Mouse (Mus musculus): ENCODE measurements around the gene Six4.
"Not testable (repeated sequence)": the region's sequence is repeated elsewhere in the genome, so short reads cannot be mapped to it uniquely, and the experiment has no call there.

The Six4 gene

DNA sequence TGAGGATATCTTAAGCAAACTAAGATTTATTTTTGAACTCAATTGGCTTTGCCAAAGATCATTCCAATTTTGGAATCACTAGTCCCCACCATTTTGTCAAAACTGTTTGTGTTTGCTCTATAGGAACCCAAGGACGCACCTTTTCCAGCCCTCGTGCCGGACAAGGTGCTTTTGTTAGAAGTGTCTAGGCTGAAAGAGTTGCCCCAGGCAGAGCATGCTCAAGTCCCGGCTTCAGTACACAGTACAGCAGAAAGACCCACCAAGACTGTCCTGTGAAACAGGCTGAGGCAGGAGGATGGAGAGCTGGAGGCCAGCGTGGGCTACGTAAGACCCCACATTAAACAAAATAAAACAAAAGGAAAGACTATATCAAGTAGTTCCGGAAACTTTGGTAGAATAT, 26.2 kb downstream of the Six4 start:
- DNase-seq: no peak

DNA sequence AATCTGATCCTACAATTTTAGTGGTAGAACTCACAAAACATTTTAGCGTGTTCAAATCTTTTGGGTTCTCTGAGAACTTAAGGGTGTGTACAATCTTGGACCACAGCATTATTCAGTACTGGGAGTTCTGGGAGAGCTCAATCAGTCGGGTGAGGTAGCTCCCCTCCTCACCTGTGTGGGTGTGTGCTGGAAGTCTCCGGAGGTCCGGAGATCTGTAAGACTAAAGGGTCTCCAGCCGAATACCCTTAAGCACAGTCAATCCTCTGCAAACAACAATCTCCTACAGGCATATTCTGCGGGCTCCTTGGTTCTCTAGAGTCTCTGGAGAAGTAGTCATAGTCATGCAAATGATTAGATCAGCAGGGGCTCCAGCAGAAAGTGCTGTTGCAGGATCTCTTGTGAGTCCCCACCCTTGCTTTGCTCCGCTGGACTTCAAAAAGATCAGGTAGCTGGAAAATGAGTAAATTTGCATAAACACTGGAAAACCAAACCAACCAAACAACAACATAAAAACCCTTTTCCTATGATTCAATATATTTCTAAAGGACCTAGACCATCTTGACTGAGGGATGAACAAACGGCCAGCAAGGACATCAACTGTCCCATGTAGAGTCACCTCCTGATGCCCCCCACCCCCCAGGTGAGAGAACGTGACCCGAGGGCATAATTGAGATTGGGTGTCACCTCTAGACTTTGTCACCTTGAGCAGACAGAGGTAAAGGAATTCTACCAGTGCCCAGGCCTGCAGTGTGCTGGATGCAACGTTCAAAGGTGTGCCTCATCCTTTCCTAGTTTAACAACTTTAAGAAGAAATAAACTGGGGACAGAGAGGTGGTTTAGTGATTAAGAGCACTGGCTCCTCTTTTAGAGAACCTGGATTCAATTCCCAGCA, 27.3 kb downstream of the Six4 start:
- DNase-seq: no peak

DNA sequence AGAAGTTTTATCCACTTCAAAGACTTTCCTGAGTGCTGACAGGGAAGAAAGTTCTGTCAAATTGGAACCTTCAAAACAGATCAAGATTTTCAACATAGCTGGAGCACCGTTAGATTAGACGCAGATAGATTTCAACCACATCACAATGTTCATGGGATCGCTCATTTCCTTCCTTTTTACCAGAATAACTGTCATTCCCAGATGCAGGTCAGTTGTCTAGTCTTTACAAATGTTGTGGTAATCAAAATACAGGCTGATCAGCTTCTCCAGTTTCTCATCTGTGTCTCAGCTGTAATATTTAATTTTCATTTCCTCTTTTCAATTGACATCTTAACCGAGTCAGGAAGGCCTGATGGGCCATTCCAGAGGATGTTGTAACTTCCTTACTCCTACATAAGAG, 29.5 kb downstream of the Six4 start:
- no peak for DNase-seq

DNA sequence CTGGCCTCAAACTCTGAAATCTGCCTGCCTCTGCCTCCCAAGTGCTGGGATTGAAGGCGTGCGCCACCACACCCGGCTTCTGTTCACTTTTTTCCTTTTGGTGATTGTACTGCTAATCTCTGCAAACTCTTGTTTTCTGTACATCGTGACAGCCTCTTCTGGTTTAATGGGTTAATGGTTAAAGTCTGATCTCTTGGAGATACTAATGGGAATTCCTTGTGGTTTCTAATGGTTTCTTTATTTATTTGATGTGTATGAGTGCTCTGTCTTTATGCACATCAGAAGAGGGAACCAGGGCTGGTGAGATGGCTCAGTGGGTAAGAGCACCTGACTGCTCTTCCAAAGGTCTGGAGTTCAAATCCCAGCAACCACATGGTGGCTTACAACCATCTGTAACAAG, 31.4 kb downstream of the Six4 start:
- not testable (repeated sequence) for DNase-seq

DNA sequence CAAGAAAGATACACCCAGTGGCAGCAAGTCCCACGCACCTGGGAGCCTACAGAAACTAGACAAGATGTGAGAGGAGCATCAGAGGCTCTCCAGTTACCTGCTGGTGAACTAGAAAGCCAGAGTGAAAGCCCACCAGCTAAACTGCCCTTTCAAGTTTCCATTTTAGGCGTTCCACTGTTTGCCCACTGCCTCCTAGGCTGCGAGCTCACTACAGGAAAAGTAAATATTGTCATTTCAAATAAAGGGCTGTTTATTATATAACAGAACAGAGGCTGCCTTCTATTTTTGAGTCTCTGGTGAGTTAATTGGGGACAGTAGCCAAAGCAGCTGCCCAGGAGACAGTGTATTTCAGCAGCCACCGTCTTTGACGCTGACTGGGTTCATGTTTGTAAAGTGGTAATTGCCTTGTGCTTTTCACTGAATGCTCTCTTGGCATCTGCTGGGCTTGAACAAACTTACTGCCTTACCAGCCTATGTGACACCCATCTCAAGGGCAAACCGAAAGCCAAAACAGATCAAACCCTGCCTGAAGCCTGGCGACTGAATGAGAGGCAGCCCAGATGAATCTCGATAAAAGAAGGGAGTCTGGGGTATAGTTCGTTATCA, 52.3 kb downstream of the Six4 start:
- DNase-seq: no peak

DNA sequence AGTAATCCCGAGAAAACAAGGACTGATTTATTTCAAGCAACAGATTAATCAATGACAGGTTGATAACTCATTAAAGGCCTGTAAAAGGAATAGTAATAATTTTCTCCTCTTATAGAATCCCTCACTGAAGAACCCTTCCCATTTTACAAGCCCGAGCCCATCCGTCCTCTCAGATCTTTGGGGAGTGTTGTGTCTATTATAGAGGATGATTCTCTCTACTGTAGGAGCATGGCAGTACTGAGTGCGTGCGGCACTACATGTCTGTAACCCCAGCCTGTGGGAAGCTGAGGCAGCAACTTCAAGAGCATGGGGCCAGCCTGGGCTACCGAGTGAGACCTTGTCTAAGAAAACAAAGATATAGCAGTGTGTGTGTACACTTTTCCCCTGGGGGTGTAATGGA, 55.8 kb downstream of the Six4 start:
- no peak for DNase-seq

DNA sequence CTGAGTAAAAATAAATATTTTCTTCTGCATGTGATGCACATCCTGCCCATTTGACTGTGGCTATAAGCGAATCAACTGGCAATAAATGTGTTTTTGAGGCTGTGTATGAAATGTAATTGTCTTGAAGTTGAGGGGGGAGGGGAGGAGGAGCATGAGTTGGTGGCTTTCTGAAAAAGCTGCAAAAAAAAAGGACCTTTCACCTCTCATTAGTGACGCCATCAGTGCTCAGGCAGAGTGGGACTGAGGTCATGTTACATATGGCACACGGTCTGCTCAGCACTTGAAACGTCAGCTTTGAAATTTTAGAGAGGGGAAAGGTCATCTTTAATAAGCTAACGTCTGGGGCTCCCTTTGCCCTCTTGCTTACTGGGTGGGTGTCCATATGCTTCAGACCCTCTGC, 57.8 kb downstream of the Six4 start:
- no peak for DNase-seq

DNA sequence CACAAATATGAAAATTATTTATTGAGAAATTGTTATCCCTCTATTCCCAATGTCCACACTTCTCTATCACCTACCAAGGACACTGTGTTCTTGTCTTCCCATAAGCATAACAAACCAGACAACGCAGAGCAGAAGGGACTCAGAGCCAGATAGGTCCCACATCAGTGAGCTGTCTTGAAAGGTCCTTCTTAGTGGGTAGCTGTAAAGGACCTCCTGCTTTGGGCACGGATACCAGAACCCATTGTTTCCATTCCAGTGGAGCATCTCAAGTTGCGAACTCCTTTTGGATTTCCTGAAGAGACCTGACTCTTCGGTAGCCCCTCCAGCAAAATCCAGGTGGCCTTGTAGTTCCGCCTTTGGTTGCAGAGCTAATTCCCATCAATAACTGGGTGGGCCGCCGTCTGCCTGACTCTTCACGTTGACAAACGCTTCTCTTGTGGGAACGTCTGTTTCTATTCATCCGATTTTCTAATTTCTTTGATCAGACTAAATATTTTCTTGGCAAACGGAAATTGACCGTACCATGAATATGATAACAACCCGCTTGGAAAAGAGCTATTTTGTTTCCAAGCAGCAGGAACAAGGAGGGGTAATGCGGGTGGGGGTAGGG, 58.6 kb downstream of the Six4 start:
- DNase-seq: no peak

DNA sequence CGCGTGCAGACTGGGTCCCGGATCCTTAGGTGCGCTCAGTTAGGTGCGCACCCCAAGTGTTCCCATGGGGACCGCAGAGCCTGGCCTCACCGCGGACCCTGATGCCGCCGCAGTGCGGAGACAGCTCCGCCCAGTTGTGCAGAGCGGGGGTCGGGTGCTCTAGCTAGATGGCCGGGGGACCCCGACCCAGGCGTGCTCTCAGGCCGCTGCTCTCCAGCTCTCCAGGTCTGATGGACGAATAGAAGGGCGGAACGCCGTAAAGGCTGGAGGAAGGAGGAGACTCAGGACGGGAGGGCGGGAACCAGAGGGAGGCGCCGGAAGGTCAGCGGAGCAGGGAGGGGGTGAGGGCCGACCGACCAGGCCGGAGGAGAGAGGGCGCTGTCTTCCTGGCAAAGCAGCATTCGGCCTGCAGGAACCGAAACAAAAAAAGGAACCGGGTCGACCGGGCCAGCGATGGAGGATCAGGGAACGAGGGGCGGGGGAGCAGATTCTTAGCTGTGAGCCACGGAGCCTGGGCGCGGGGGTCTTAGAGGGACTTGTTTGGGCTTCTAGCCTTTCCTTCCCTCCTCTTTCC, 59.5 kb downstream of the Six4 start, which contains the start of gene Six1:
Gene Six1 (minus strand): TSS at position 220 of the 574 bp plus-strand sequence.
- DNase-seq: peak; percentile 85

DNA sequence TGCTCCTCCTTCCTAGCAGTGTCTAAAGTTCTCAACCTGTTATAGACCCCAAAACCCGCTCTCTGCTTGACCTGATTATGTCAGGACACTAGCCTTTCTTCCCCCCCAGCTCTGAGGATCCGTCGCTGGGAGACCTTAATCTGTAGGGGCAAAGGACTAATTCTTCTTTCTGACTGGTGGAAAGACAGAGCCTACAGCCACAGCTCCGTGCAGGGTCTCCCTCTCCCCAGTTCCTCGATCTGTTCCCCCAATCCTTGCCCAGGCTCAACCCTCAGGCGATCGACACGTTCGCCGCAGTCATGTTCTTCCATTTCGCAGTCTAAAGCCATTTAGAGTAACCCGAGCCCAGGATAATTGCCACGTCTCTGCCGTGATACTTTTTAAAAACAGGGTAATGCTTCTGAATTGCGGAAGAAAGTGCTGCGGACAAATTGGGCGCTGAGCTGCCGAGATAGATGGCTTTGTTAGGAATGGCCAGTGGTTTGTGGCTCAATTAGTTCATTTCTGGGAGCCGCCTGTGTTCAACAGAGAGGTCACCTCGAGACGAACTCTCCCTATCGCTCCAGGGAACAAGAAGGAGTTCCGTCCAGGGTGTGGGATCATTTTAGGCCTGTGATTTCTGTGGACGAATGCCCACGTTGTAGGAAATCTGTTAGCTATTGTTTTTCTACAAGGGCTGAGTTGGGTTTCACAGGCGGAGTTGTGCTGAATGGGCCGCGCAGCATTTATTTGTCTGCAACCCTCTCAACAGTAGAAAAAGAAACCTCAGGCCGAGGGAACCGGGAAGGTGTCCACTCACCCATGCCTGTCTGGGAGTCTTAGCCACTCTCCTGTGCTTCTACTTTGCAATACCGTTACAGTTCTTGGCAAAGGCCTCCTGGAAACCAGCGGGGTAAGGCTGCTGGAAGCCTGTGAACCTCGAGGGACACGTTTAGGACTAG, 60.3 kb downstream of the Six4 start:
- peak; percentile 24 for DNase-seq

DNA sequence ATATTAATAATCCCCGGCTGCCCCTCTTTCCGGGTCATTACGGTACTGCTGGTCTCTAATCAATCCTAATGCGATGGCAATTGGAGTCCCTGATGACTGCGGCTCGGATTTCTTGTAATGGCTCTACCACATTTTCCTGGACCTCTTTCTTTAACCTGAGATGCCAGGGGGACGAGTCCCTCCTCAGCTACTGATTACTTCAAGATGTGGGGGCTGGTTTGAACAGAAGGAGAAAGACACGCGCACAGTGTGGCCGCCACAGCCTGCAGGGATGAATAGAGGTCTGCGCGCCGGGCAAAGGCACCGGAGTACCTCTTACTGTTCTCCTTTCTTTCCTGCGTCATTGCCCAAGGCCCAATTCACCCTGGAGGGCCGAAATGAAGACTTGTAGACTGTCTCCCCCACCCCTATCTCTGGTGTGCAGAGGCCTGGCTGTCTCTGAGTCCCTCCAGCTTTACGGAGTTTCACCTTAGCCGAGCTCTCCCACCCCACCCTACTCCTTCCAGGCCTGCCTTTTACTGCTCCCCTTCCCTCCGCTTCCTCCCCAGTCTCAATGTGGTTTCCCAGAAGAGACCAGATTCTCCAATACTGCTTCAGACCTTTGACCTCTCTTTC, 61.1 kb downstream of the Six4 start:
- DNase-seq: no peak

DNA sequence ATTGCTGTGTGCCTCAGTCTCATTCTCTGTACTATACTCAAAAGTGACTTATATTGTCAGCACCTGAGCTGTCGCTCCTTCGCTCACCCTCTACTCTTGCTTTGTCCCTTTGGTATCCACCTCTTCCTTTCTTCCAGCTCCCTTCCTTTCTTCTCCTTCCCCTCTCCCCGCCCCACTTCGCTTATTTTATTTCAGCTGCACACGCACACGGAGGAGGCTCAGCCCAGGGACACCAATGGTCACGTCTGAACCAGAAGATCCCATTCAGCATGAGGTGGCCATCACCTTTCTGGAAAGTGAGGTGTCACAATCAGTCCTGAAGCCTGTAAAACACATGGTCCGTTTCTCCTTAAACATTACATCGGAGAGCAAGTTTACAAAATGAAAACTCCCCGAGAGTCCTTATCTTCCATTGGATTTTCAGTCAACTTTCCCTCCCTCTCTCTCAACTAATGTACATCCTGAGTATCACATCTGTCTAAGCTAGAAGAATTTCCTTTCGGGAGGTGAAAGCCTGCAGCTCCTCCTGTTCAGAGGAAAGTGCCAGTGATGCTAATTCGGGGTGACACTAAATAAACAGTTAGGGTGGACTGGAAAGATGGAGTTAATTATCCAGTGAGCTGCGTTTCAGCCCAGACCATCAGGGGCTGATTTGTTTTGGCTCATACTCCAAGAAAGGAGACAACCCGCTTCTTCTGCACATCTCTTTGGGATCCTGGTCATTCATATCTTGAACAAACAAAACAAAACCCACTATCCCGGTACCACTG, 62.3 kb downstream of the Six4 start:
- no peak for DNase-seq

DNA sequence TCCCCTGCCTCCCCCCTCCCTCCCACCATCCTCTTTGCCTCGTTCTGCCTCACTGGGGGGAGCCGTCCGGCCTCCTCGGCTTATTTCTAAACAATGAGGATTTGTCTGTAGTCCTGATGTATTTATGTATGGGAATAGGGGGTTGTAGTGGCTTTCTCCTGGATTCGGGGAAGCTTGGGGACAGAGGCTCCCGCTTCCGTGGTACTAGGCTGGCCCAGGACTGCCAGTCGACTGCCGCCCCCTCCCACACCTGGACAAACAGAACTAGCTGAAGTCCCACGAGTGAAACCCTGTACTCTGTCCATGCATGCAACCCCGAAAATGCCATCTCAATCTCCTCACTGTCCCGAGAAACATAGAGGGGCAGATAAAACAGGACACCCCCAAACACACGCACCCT, 63.0 kb downstream of the Six4 start:
- no peak for DNase-seq
